Mouse (Mus musculus) lung, postnatal 14 days (tissue): ENCODE data around the gene Timm8a1.

Source experiments
- DNase-seq: peaks from one replicate; pipeline ENCODE4 v3.0.0; 2021

Timm8a1 gene

DNA sequence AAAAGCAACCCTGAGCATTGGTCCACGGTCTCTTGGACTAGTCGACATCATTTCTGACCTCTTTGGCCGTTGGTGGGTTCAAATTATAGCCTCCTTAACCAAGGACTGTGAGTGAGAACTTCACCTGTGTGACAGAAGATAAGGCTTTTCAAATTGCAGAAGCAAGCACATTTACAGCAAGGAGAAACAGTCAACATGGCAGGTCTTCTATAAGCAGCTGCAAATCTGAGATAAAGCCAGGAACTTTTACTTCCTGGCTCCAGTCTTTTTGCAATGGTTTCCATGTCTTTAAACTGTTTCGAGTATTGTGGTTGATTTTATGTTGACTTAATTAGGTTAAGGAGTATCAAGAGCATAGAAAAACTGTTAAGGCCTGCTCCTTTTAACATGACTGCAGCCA, 17.9 kb downstream of the Timm8a1 start:
- DNase-seq = no peak

DNA sequence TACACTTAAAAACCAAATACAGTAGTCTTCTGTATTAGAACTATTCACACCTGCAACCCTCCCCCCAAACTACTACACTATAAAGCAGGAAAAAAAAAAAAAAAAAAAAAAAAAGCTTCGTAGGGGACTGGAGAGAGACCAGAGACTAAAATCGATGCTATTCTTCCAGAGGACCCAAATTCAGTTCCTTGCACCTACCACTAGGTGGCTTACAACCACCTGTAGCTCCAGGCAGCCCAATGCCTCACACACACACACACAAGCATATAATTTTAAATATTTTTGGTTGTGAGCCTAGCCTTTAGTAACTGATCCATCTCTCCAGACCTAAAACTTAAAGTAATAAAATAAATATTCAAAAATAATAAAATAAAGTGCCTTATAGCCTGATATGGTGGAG, 32.2 kb downstream of the Timm8a1 start:
- no peak for DNase-seq

GRCm38 (mm10) chrX:134507977-134508376, 33.7 kb downstream of the Timm8a1 start:
- no peak for DNase-seq

DNA sequence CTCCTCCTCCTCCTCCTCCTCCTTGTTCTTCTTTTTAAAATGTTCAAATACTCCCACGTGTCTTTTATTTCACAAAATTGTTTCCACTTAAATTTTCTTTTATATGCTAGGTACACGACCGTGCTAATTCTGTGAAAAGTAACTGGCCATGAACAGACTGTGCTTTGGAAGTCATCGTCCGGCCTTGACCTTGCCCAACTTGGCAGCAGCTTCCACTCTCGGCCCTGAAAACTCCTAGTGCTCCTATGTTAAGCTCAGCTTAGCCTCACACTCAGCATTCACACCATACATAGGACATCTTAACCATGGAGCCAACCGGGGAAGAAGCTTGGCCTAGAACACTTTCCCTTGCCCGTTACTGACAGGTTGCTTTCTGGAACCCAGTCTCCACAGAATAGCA, 41.0 kb downstream of the Timm8a1 start:
- no peak for DNase-seq
